Mouse (Mus musculus) lung, postnatal 0 days (tissue): ENCODE measurements at regions not wholly inside any gene's neighbourhood (a gene's known extent, or its start where the extent isn't known, plus 50 kb on each side); places are given as distances from the start of the nearest gene placed in this dataset.

ENCODE experiments used
- CTCF ChIP-seq: IDR thresholded peaks from 2 replicates; pipeline ENCODE4 v1.5.1; 2016; ENCODE audit warnings: antibody characterized with exemption, mild to moderate bottlenecking
- EP300 ChIP-seq: IDR thresholded peaks from 2 replicates; pipeline ENCODE4 v1.6.1; 2016; ENCODE audit warnings: antibody characterized with exemption, mild to moderate bottlenecking, control low read depth

- TF ChIP-seq CTCF (no peak), EP300 (no peak)
These were observed 1567.4 kb upstream of the Sel1l start for GRCm38 (mm10) chr12:93416381-93416780.
